Mouse (Mus musculus) lung, adult 2 months (tissue): ENCODE results near the gene Cacna1c.

Experiments used
- CTCF ChIP-seq: fragments of 200-500 bp; IDR thresholded peaks from 2 replicates; pipeline ENCODE4 v1.5.1; 2011; ENCODE audit warnings: mild to moderate bottlenecking, low read length, control low read depth; ENCODE audit not compliant: insufficient read depth
- POLR2A ChIP-seq: fragments of 200-500 bp; IDR thresholded peaks from 2 replicates; pipeline ENCODE4 v1.6.1; 2011; ENCODE audit warnings: low read depth, mild to moderate bottlenecking, control low read depth, low read length, borderline replicate concordance; ENCODE audit errors: extremely low read depth

DNA sequence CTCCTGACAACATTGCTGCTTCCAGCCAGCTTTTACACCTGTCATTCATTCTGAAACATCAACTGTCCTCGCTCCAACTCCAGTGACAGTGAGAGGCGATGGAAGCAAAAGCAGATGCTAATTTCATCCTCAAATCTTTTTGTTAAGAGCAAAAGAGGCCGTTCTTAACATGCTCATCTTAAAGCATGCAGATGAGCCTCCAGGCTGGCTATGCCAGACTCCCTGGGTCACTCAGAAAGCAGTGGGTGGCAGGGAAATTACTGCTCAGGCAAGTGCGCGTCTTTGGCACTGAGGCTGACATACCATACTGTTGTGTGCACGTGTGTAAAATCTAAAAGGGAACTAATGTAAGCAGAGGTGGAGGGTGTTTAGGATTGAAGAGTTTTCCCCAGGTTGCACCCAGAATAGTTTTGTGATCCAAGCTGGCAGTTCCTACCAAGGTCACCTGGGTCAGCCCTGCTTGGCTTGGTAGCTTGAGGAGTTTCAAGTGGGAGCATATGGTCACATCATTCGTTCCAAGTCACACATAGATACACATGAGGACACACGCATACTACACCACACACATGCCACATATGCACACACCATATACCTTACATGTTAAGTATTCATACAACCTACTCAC is 64.0 kb downstream of the Cacna1c start:
- TF ChIP-seq CTCF: no peak
- no peak for TF ChIP-seq POLR2A
